Mouse (Mus musculus): ENCODE data around the gene Gpr83. TPM values are rescaled to one million over a fixed set of nuclear protein-coding genes. Genes with fewer than 3 reads are reported as not detected.

The Gpr83 gene
- polyA plus RNA-seq, 1 experiment, result 10.0 TPM

DNA sequence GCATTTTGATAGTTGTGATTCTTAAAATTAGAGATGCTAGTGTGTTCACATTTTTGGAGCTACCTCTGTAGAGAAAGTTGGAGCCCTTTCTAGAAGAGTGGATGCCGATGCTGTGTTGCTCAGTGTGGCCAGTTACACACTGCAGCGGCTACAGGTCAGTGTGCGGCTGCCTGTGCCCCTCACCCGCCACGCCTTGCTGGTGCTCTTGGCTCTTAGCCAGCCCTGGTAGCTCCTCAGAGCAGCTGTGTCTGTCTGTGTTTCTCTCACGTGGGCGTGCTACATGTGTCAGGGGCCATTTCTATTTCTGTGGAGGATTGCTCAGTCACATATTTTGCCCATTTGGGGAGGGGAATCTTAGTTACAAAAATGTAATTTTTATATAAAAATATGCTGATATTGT, 20.5 kb upstream of the Gpr83 start:
- no peak overlapping the region for H3K4me3 ChIP-seq (ENCODE audit: control insufficient read depth, insufficient read depth, low read length)
- no peaks in the 10 kb centered on the region for H3K27me3 ChIP-seq (ENCODE audit: control insufficient read depth, insufficient read depth, low read length)
- 88% methylated on average over 7 of the region's 7 CpGs for WGBS
- H3K36me3 ChIP-seq (ENCODE audit: control insufficient read depth, insufficient read depth, low read length), result peaks cover under 1% of the 10 kb centered on the region; the same call in 1 of the 2 replicates
- no peaks in the 10 kb centered on the region for H3K4me1 ChIP-seq (replicated peaks; ENCODE audit: control insufficient read depth, insufficient read depth, low read length)
- H3K27ac ChIP-seq (ENCODE audit: control insufficient read depth, insufficient read depth, low read length), result no peak overlapping the region
- TF ChIP-seq CTCF (IDR thresholded peaks at IDR 0.05; ENCODE audit: borderline replicate concordance, control insufficient read depth, extremely low read depth, insufficient read depth, low read length, poor library complexity) (no peak), POLR2A (IDR thresholded peaks at IDR 0.05; ENCODE audit: control insufficient read depth, extremely low read depth, insufficient read depth, low read length, poor library complexity) (no peak)
- no peak for DNase-seq

DNA sequence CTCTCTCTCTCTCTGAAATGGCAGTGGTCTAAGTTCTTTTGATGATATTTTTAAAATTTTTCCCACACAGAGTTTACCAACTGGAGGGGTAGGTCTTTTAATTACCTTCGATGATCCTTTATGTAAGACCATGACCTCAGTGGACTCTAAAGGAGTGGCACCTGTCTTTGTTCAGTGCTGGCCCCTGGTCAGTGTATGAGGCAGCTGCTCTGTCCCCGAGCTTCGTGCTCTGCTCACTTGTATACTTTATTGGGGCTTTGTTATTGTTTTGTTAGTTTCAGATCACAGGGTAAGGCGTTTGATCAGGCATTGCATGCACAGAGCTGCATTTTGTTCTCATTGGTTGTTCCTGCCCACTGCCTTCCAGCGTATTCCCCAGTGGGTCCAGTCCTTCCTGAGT, 20.0 kb upstream of the Gpr83 start:
- no peak for DNase-seq
- Histone ChIP-seq H3K4me3 (ENCODE audit: control insufficient read depth, insufficient read depth, low read length) (no peak overlapping the region), H3K4me1 (replicated peaks; ENCODE audit: control insufficient read depth, insufficient read depth, low read length) (no peaks in the 10 kb centered on the region), H3K27ac (ENCODE audit: control insufficient read depth, insufficient read depth, low read length) (no peak overlapping the region), H3K27me3 (ENCODE audit: control insufficient read depth, insufficient read depth, low read length) (no peaks in the 10 kb centered on the region), H3K36me3 (ENCODE audit: control insufficient read depth, insufficient read depth, low read length) (no peaks in the 10 kb centered on the region)
- TF ChIP-seq POLR2A (IDR thresholded peaks at IDR 0.05; ENCODE audit: control insufficient read depth, extremely low read depth, insufficient read depth, low read length, poor library complexity) (no peak), CTCF (IDR thresholded peaks at IDR 0.05; ENCODE audit: borderline replicate concordance, control insufficient read depth, extremely low read depth, insufficient read depth, low read length, poor library complexity) (no peak)
- 92% methylated on average over 5 of the region's 5 CpGs for WGBS

DNA sequence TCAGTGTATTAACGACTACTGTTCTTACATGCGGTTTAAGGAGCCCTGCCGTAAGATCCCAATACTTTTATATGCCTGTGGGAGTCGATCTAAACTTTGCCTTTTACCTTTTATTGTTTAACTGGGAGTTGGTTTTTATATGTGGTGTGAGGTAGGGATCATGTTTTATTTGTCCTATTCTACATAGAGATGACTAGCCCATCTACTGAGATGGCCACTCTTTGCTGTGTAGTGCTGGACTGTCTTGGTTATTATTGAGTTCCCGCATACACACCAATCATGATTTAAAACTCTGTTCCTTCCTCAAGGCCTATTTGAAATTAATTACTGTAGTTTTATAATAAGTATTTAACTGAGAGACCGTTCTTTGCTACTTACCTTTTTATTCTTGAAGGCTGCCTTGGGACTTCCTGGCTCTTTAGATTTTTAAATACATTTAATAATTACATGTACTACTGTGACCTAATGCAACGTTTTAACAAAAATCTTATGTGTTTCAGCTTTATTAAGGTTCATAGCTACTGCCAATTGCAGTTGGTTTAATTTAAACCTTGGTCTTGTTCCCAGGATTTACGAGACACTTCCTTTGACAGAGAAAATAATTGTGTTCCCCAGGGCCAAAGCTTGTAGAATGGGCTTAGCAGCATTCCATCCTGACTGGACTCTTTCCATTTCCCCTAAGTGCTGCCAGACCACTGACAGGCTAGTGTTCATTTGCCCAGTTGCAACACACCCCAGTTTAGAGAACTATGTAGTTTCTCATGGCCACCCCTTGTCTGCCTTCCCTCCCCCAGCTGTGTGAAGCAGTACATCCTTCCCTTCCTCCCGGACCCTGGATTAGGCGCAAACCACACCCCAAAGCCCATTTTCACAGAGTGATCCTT, 17.9 kb upstream of the Gpr83 start:
- Histone ChIP-seq H3K36me3 (ENCODE audit: control insufficient read depth, insufficient read depth, low read length) (no peaks in the 10 kb centered on the region), H3K4me3 (ENCODE audit: control insufficient read depth, insufficient read depth, low read length) (no peak overlapping the region), H3K27ac (ENCODE audit: control insufficient read depth, insufficient read depth, low read length) (no peak overlapping the region), H3K4me1 (replicated peaks; ENCODE audit: control insufficient read depth, insufficient read depth, low read length) (no peaks in the 10 kb centered on the region), H3K27me3 (ENCODE audit: control insufficient read depth, insufficient read depth, low read length) (no peaks in the 10 kb centered on the region)
- 92% methylated on average over 10 of the region's 10 CpGs for WGBS
- TF ChIP-seq CTCF (IDR thresholded peaks at IDR 0.05; ENCODE audit: borderline replicate concordance, control insufficient read depth, extremely low read depth, insufficient read depth, low read length, poor library complexity), result no peak
- TF ChIP-seq POLR2A (IDR thresholded peaks at IDR 0.05; ENCODE audit: control insufficient read depth, extremely low read depth, insufficient read depth, low read length, poor library complexity), result no peak
- DNase-seq, result no peak

DNA sequence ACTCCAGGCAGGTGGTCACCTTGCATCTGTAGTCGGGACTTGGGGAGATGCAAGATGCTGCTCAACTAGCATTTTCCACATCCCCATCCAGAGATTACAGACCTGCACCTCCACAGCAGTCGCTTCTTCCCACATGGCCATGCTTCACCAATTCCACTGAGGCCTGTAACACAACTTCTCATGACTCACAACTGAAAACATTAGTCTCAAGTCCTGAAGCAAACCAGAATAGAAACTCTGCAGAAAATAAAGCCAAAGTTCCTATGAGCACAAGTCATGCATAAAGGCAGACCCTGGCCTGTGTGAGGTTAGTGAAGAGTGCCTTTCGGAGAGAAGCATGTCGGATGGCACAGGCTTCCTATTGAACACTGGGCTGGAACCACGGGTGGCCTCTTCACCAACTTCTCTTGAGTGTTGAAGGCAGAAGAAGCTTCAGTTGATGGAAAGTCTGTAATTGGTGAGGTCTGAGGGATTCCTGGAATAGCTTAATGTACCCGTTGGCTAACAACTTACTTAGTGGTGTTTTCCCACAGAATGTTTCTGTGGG, 16.6 kb upstream of the Gpr83 start:
- no peaks in the 10 kb centered on the region for H3K36me3 ChIP-seq (ENCODE audit: control insufficient read depth, insufficient read depth, low read length)
- H3K27ac ChIP-seq (ENCODE audit: control insufficient read depth, insufficient read depth, low read length), result no peak overlapping the region; the same call in 1 of the 2 replicates
- no peak for DNase-seq
- 95% methylated on average over 6 of the region's 6 CpGs for WGBS
- no peak for TF ChIP-seq POLR2A (IDR thresholded peaks at IDR 0.05; ENCODE audit: control insufficient read depth, extremely low read depth, insufficient read depth, low read length, poor library complexity)
- no peak for TF ChIP-seq CTCF (IDR thresholded peaks at IDR 0.05; ENCODE audit: borderline replicate concordance, control insufficient read depth, extremely low read depth, insufficient read depth, low read length, poor library complexity)
- no peaks in the 10 kb centered on the region for H3K4me1 ChIP-seq (replicated peaks; ENCODE audit: control insufficient read depth, insufficient read depth, low read length)
- H3K4me3 ChIP-seq (ENCODE audit: control insufficient read depth, insufficient read depth, low read length), result no peak overlapping the region
- H3K27me3 ChIP-seq (ENCODE audit: control insufficient read depth, insufficient read depth, low read length), result no peaks in the 10 kb centered on the region

DNA sequence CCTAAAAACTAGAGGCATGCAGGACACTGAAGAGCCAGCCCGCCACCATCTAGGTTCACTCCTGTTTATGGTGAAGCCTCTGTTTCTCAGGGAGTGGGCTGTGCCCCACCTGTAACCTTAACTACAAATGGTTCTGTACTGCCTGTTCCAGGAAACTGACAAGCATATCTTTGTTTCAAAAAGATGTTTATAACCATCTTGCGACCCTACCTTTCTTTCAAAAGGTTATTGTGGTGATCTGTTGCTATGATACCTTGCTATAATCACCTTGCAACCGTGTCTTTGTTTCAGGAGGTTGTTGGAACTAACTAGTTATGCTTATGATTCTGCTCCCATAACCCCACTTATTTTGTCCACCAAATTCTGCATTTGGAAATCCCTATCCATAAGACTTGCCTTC, 16.1 kb upstream of the Gpr83 start:
- Histone ChIP-seq H3K4me1 (replicated peaks; ENCODE audit: control insufficient read depth, insufficient read depth, low read length) (no peaks in the 10 kb centered on the region), H3K36me3 (ENCODE audit: control insufficient read depth, insufficient read depth, low read length) (no peaks in the 10 kb centered on the region), H3K27ac (ENCODE audit: control insufficient read depth, insufficient read depth, low read length) (no peak overlapping the region), H3K27me3 (ENCODE audit: control insufficient read depth, insufficient read depth, low read length) (no peaks in the 10 kb centered on the region), H3K4me3 (ENCODE audit: control insufficient read depth, insufficient read depth, low read length) (no peak overlapping the region)
- WGBS, result 92% methylated on average over 3 of the region's 3 CpGs
- TF ChIP-seq CTCF (IDR thresholded peaks at IDR 0.05; ENCODE audit: borderline replicate concordance, control insufficient read depth, extremely low read depth, insufficient read depth, low read length, poor library complexity) (no peak), POLR2A (IDR thresholded peaks at IDR 0.05; ENCODE audit: control insufficient read depth, extremely low read depth, insufficient read depth, low read length, poor library complexity) (no peak)
- no peak for DNase-seq

DNA sequence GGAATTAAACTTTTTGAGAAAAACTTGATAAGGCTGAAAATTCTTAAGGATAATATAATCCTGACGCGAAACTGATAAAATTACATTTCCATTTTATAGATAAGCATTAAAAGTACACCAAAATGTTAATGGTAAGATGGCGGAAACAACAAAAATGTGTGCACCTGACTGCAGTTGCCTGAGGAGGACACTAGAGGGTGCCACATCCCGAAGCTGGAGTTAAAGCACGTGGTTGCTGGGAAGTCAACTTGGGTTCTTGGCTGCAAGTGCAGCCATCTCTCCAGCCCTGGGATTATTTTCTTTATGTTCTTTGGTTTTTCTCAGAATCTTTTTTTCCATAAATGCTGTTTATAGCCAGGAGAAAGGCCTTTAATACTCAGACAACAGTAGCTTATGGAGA, 13.6 kb upstream of the Gpr83 start:
- TF ChIP-seq CTCF (IDR thresholded peaks at IDR 0.05; ENCODE audit: borderline replicate concordance, control insufficient read depth, extremely low read depth, insufficient read depth, low read length, poor library complexity), result 0 out of 2 replicates have a peak, but pooled peaks have one; percentile 47
- no peak for TF ChIP-seq POLR2A (IDR thresholded peaks at IDR 0.05; ENCODE audit: control insufficient read depth, extremely low read depth, insufficient read depth, low read length, poor library complexity)
- no peaks in the 10 kb centered on the region for H3K27me3 ChIP-seq (ENCODE audit: control insufficient read depth, insufficient read depth, low read length)
- H3K27ac ChIP-seq (ENCODE audit: control insufficient read depth, insufficient read depth, low read length), result no peak overlapping the region
- no peaks in the 10 kb centered on the region for H3K36me3 ChIP-seq (ENCODE audit: control insufficient read depth, insufficient read depth, low read length)
- H3K4me1 ChIP-seq (replicated peaks; ENCODE audit: control insufficient read depth, insufficient read depth, low read length), result no peaks in the 10 kb centered on the region
- WGBS, result 64% methylated on average over 5 of the region's 5 CpGs
- DNase-seq, result peak; percentile 26
- no peak overlapping the region for H3K4me3 ChIP-seq (ENCODE audit: control insufficient read depth, insufficient read depth, low read length)
